ENCODE assay signal across 8 mouse cellular contexts in the genomic region with DNA sequence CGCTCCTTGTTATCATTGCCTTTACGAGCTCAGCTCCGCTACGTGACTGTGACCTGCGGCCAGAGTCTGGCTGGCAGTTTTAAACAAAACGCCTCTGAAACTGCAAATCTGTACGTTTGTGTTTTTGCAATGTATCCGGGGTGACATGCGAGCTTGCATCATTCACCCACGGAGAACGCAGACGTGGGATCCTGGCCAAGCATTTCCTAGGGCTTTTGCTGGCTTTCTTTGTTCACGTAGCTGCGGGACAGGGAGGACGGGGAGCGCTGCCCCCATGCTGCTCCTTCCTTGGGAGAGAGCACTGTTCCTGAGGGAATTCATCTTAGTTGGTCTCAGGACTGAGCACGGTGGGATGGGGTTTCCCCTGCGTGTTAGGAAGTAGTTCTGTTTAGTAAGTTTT. TPM values are rescaled to one million over a fixed set of nuclear protein-coding genes. Genes with fewer than 3 reads are reported as not detected.
A peak's percentile ranks its signal among the peaks of the same experiment; 100 is the strongest.
DNase-seq lines count a peak whose midpoint lies in the region; ATAC-seq and TF ChIP-seq lines count a peak whose summit lies in the region.

No protein-coding gene starts in this region.

- 0 out of 2 replicates have a peak overlapping the region, but pooled peaks have one; percentile 21 for H3K9ac ChIP-seq in forebrain, embryonic 12.5 days
- no peak overlapping the region for H3K9ac ChIP-seq in forebrain, embryonic 11.5 days (ENCODE audit: low read length)
- H3K9ac ChIP-seq in midbrain, embryonic 13.5 days (replicated peaks) = no peak overlapping the region
- H3K9ac ChIP-seq in limb, embryonic 14.5 days (ENCODE audit: low read depth, low read length, severe bottlenecking) = peak overlapping the region; percentile 28; the same call in 1 of the 2 replicates

- H3K27ac ChIP-seq in forebrain, embryonic 12.5 days = peak overlapping the region; percentile 16; the same call in 1 of the 2 replicates
- H3K27ac ChIP-seq in forebrain, embryonic 11.5 days (ENCODE audit: low read depth, low read length) = no peak overlapping the region
- H3K27ac ChIP-seq in midbrain, embryonic 13.5 days = no peak overlapping the region
- no peak overlapping the region for H3K27ac ChIP-seq in midbrain, embryonic 10.5 days (replicated peaks)
- peak overlapping the region; percentile 38 for H3K27ac ChIP-seq in limb, embryonic 14.5 days (replicated peaks; ENCODE audit: low read depth, low read length)

- TF ChIP-seq POLR2A in limb, embryonic 14.5 days (IDR thresholded peaks at IDR 0.05; ENCODE audit: borderline replicate concordance, extremely low read depth, insufficient read depth, insufficient read length) = no peak

- H3K36me3 ChIP-seq in forebrain, embryonic 12.5 days (replicated peaks) = peaks cover 8% of the 10 kb centered on the region
- no peaks in the 10 kb centered on the region for H3K36me3 ChIP-seq in forebrain, embryonic 11.5 days (ENCODE audit: control insufficient read depth, insufficient read depth, low read length)
- peaks cover 6% of the 10 kb centered on the region; the same call in 1 of the 2 replicates for H3K36me3 ChIP-seq in midbrain, embryonic 13.5 days
- H3K36me3 ChIP-seq in midbrain, embryonic 10.5 days = peaks cover 11% of the 10 kb centered on the region
- peaks cover 20% of the 10 kb centered on the region for H3K36me3 ChIP-seq in limb, embryonic 14.5 days (ENCODE audit: control insufficient read depth, insufficient read depth, low read length)

- no peak for ATAC-seq in forebrain, embryonic 12.5 days (ENCODE audit: low FRiP score)
- ATAC-seq in forebrain, embryonic 11.5 days (replicated peaks; ENCODE audit: low FRiP score) = no peak
- no peak for ATAC-seq in midbrain, embryonic 13.5 days
- no peak for ATAC-seq in limb, embryonic 14.5 days (ENCODE audit: low FRiP score, low read depth)

- H3K4me2 ChIP-seq in forebrain, embryonic 12.5 days = peak overlapping the region; percentile 80
- H3K4me2 ChIP-seq in forebrain, embryonic 11.5 days (ENCODE audit: low read depth, low read length, severe bottlenecking) = no peak overlapping the region
- H3K4me2 ChIP-seq in midbrain, embryonic 13.5 days (replicated peaks) = peak overlapping the region; percentile 72
- peak overlapping the region; percentile 68 for H3K4me2 ChIP-seq in limb, embryonic 14.5 days (replicated peaks; ENCODE audit: low read depth, low read length, severe bottlenecking)

- DNase-seq in forebrain, embryonic 11.5 days (ENCODE audit: low spot score) = no peak
- DNase-seq in midbrain, embryonic 10.5 days (ENCODE audit: low spot score) = no peak
- no peak for DNase-seq in limb, embryonic 14.5 days (ENCODE audit: low spot score)
- no peak for DNase-seq in thymus, adult 18-20 months
- DNase-seq in thymus, postnatal 10 days (ENCODE audit: low spot score in 2 of 2) = no peak
- DNase-seq in urinary bladder, postnatal 36 days (ENCODE audit: low spot score in 2 of 2) = no peak

- no peaks in the 10 kb centered on the region for H3K27me3 ChIP-seq in forebrain, embryonic 12.5 days
- no peaks in the 10 kb centered on the region for H3K27me3 ChIP-seq in forebrain, embryonic 11.5 days (ENCODE audit: control insufficient read depth, insufficient read depth, low read length)
- no peaks in the 10 kb centered on the region for H3K27me3 ChIP-seq in midbrain, embryonic 13.5 days
- no peaks in the 10 kb centered on the region for H3K27me3 ChIP-seq in midbrain, embryonic 10.5 days (ENCODE audit: low read depth, poor library complexity, severe bottlenecking)
- no peaks in the 10 kb centered on the region for H3K27me3 ChIP-seq in limb, embryonic 14.5 days (ENCODE audit: control insufficient read depth, insufficient read depth, low read length)

- no peak overlapping the region for H3K4me3 ChIP-seq in forebrain, embryonic 12.5 days (replicated peaks)
- H3K4me3 ChIP-seq in forebrain, embryonic 11.5 days (ENCODE audit: low read depth, low read length) = no peak overlapping the region
- 0 out of 2 replicates have a peak overlapping the region, but pooled peaks have one; percentile 6 for H3K4me3 ChIP-seq in midbrain, embryonic 13.5 days (replicated peaks)
- no peak overlapping the region for H3K4me3 ChIP-seq in midbrain, embryonic 10.5 days
- H3K4me3 ChIP-seq in limb, embryonic 14.5 days (replicated peaks; ENCODE audit: low read length) = peak overlapping the region; percentile 90

- H3K9me3 ChIP-seq in forebrain, embryonic 12.5 days = no peaks in the 10 kb centered on the region
- H3K9me3 ChIP-seq in forebrain, embryonic 11.5 days (ENCODE audit: control insufficient read depth, low read length) = no peaks in the 10 kb centered on the region
- H3K9me3 ChIP-seq in midbrain, embryonic 13.5 days = no peaks in the 10 kb centered on the region
- H3K9me3 ChIP-seq in midbrain, embryonic 10.5 days (replicated peaks) = peaks cover 4% of the 10 kb centered on the region; the same call in 1 of the 2 replicates
- H3K9me3 ChIP-seq in limb, embryonic 14.5 days (ENCODE audit: control insufficient read depth, low read length) = no peaks in the 10 kb centered on the region

- peaks cover 72% of the 10 kb centered on the region for H3K4me1 ChIP-seq in forebrain, embryonic 12.5 days
- peaks cover 14% of the 10 kb centered on the region; the same call in 1 of the 2 replicates for H3K4me1 ChIP-seq in forebrain, embryonic 11.5 days (replicated peaks; ENCODE audit: control insufficient read depth, insufficient read depth, low read length)
- peaks cover 72% of the 10 kb centered on the region for H3K4me1 ChIP-seq in midbrain, embryonic 13.5 days (replicated peaks)
- H3K4me1 ChIP-seq in midbrain, embryonic 10.5 days = peaks cover 71% of the 10 kb centered on the region
- peaks cover 63% of the 10 kb centered on the region for H3K4me1 ChIP-seq in limb, embryonic 14.5 days (ENCODE audit: control insufficient read depth, insufficient read depth, low read length)

- WGBS in forebrain, embryonic 12.5 days = 74% methylated on average over 18 of the region's 18 CpGs
- WGBS in forebrain, embryonic 11.5 days = 81% methylated on average over 18 of the region's 18 CpGs
- WGBS in midbrain, embryonic 13.5 days = 67% methylated on average over 18 of the region's 18 CpGs
- WGBS in midbrain, embryonic 10.5 days = 83% methylated on average over 18 of the region's 18 CpGs
- 42% methylated on average over 18 of the region's 18 CpGs for WGBS in limb, embryonic 14.5 days

RNA-seq across cellular contexts. Expression of a gene that starts 2.4 kb away (rescaled TPM):
- polyA plus RNA-seq in forebrain, embryonic 12.5 days (2016; fragmentation: Nextera tagmentation; extraction: Ambion mirVana) = 67.2 and 67.6 TPM in 2 replicates
- polyA plus RNA-seq in forebrain, embryonic 11.5 days (2014; fragmentation: Nextera tagmentation; extraction: Ambion mirVana) = 36.8 and 40.6 TPM in 2 replicates
- polyA plus RNA-seq in midbrain, embryonic 13.5 days (2015; fragmentation: Nextera tagmentation; extraction: Ambion mirVana) = 62.4 and 67.0 TPM in 2 replicates
- 49.9 and 58.0 TPM in 2 replicates for polyA plus RNA-seq in midbrain, embryonic 10.5 days (2016; fragmentation: Nextera tagmentation; extraction: Ambion mirVana)
- 72.5 and 85.2 TPM in 2 replicates for polyA plus RNA-seq in limb, embryonic 14.5 days (2012; rRNA removed)
- polyA plus RNA-seq in limb, embryonic 14.5 days (2014; fragmentation: Nextera tagmentation; extraction: Ambion mirVana) = 38.7 and 40.3 TPM in 2 replicates

Comparison
In these comparisons a context has a peak if more than half of its experiments do, and no peak if none do; other contexts are left out.
1. H3K27ac ChIP-seq: peak in forebrain, embryonic 12.5 days (single experiment) and limb, embryonic 14.5 days (single experiment); none in forebrain, embryonic 11.5 days (single experiment), midbrain, embryonic 13.5 days (single experiment) and midbrain, embryonic 10.5 days (single experiment).
2. H3K4me3 ChIP-seq: peak in midbrain, embryonic 13.5 days (single experiment) and limb, embryonic 14.5 days (single experiment); none in forebrain, embryonic 12.5 days (single experiment), forebrain, embryonic 11.5 days (single experiment) and midbrain, embryonic 10.5 days (single experiment).
3. H3K9ac ChIP-seq: peak in forebrain, embryonic 12.5 days (single experiment) and limb, embryonic 14.5 days (single experiment); none in forebrain, embryonic 11.5 days (single experiment) and midbrain, embryonic 13.5 days (single experiment).